Mouse (Mus musculus) lung, embryonic 14.5 days (tissue): ENCODE measurements around the gene Cpt1a. TPM values are rescaled to one million over a fixed set of nuclear protein-coding genes. Genes with fewer than 3 reads are reported as not detected.
A peak's percentile ranks its signal among the peaks of the same experiment; 100 is the strongest.

Source experiments
- ATAC-seq: fragments of 200-750 bp; cut with Nextera tagmentation; 2 replicates; pipeline ENCODE4 v1.8.0; 2017; ENCODE audit warnings: mild to moderate bottlenecking, moderate TSS enrichment, moderate library complexity; ENCODE audit not compliant: insufficient read depth
- DNase-seq: peaks from one replicate; pipeline ENCODE4 v3.0.0-alpha.2; 2015
- H3K27ac ChIP-seq: fragments of 300-500 bp; sonication (generic); 2 replicates; pipeline ENCODE4 v1.5.1; 2014; ENCODE audit warnings: low read depth, mild to moderate bottlenecking, moderate library complexity
- H3K27me3 ChIP-seq: fragments of 300-500 bp; sonication (generic); 2 replicates; pipeline ENCODE4 v1.6.1; 2014; ENCODE audit warnings: low read length, control low read depth; ENCODE audit not compliant: insufficient read depth
- H3K36me3 ChIP-seq: fragments of 300-500 bp; sonication (generic); 2 replicates; pipeline ENCODE4 v1.6.1; 2014; ENCODE audit warnings: control low read depth; ENCODE audit not compliant: insufficient read depth
- H3K4me1 ChIP-seq: fragments of 300-500 bp; sonication (generic); 2 replicates; pipeline ENCODE4 v1.6.1; 2014; ENCODE audit warnings: antibody characterized with exemption, control low read depth; ENCODE audit not compliant: insufficient read depth
- H3K4me2 ChIP-seq: fragments of 300-500 bp; sonication (generic); 2 replicates; pipeline ENCODE4 v1.6.1; 2014; ENCODE audit warnings: mild to moderate bottlenecking
- H3K4me3 ChIP-seq: fragments of 300-500 bp; sonication (generic); 2 replicates; pipeline ENCODE4 v1.5.1; 2014; ENCODE audit warnings: low read depth, low read length
- H3K9ac ChIP-seq: fragments of 300-500 bp; sonication (generic); 2 replicates; pipeline ENCODE4 v1.6.1; 2014
- H3K9me3 ChIP-seq: fragments of 300-500 bp; sonication (generic); 2 replicates; pipeline ENCODE4 v1.6.1; 2016; ENCODE audit warnings: low read depth, low read length, control low read depth
- CTCF ChIP-seq: IDR thresholded peaks from 2 replicates; pipeline ENCODE4 v1.5.1; 2016; ENCODE audit warnings: antibody characterized with exemption, low read depth
- WGBS: fragments of 180-500 bp; shearing (Covaris S2); extraction: QIAGEN DNeasy Blood & Tissue Kit; methylation state at CpG from one replicate; pipeline ENCODE4 v1.1.7; 2014; 5-methylcytosine and 5-hydroxymethylcytosine counted together
- polyA plus RNA-seq: library from polyadenylated mRNA; unstranded; fragments of >200 nt; fragmentation: Nextera tagmentation; extraction: Ambion mirVana; gene quantifications from 2 replicates; pipeline ENCODE4 v1.2.1, GENCODE M21; 2014

The Cpt1a gene
- polyA plus RNA-seq, 1 experiment from 2014 or later: 18.9 TPM

- no peaks in the 10 kb centered on the region for H3K9me3 ChIP-seq
- TF ChIP-seq CTCF: no peak
- H3K27me3 ChIP-seq: no peaks in the 10 kb centered on the region
- no peak for DNase-seq
- 50% methylated on average over 1 of the region's 1 CpGs for WGBS
- no peak overlapping the region for H3K4me2 ChIP-seq
- no peak overlapping the region for H3K4me3 ChIP-seq
- H3K36me3 ChIP-seq: no peaks in the 10 kb centered on the region
- no peak for ATAC-seq
- no peaks in the 10 kb centered on the region for H3K4me1 ChIP-seq
- no peak overlapping the region for H3K9ac ChIP-seq
- no peak overlapping the region for H3K27ac ChIP-seq
These were observed 83.6 kb downstream of the Cpt1a start for GRCm38 (mm10) chr19:3405531-3406281.

- 1% methylated on average over 37 of the region's 37 CpGs for WGBS
These were observed 92.2 kb downstream of the Cpt1a start, which contains the start of gene Gal for GRCm38 (mm10) chr19:3414268-3414733. Gal (minus strand) TSS chr19:3414544.

DNA sequence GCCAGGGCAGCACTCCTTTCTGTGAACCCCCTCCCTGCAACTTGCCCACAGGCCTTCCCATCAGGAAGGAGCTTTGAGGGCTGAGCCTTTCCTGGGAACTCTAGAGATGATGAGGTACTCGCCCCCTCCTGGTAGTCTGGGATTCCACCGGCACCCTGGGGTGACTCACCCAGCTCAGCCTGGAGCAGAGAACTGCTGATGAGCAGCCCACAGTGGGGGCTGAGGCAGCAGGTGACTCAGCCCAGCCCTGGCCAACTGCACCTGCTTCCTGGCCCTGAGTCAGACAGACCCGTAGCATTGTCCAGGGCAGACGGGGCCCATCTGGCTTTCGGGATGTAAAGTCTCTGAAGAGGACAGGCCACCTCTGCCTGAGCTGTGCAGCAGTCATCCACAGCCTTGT lies 97.1 kb downstream of the Cpt1a start:
- WGBS: 46% methylated on average over 5 of the region's 5 CpGs
- TF ChIP-seq CTCF: no peak
- no peak overlapping the region for H3K4me3 ChIP-seq
- no peak for DNase-seq
- H3K4me2 ChIP-seq: no peak overlapping the region
- H3K27me3 ChIP-seq: peaks cover 4% of the 10 kb centered on the region; the same call in 1 of the 2 replicates
- no peaks in the 10 kb centered on the region for H3K9me3 ChIP-seq
- H3K4me1 ChIP-seq: no peaks in the 10 kb centered on the region
- no peaks in the 10 kb centered on the region for H3K36me3 ChIP-seq
- no peak overlapping the region for H3K9ac ChIP-seq
- no peak overlapping the region for H3K27ac ChIP-seq
- no peak for ATAC-seq

More at GRCm38 (mm10) chr19:3414268-3414733, 92.2 kb downstream of the Cpt1a start, which contains the start of gene Gal:
- peak; percentile 38; the same call in 1 of the 2 replicates for ATAC-seq
- H3K9me3 ChIP-seq: no peaks in the 10 kb centered on the region
- peaks cover 20% of the 10 kb centered on the region for H3K27me3 ChIP-seq
- H3K36me3 ChIP-seq: no peaks in the 10 kb centered on the region
- H3K9ac ChIP-seq: no peak within 1 kb of the TSS
- DNase-seq: peak; percentile 23
- peak within 1 kb of the TSS; percentile 58 for H3K4me2 ChIP-seq
- TF ChIP-seq CTCF: no peak
- peak within 1 kb of the TSS; percentile 29 for H3K4me3 ChIP-seq
- H3K4me1 ChIP-seq: no peaks in the 10 kb centered on the region
- H3K27ac ChIP-seq: no peak within 1 kb of the TSS

GRCm38 (mm10) chr19:3422488-3422887 lies 100.4 kb downstream of the Cpt1a start:
- Histone ChIP-seq H3K9ac (no peak overlapping the region), H3K9me3 (no peaks in the 10 kb centered on the region), H3K4me2 (no peak overlapping the region), H3K27ac (no peak overlapping the region), H3K36me3 (no peaks in the 10 kb centered on the region), H3K4me1 (no peaks in the 10 kb centered on the region), H3K27me3 (no peaks in the 10 kb centered on the region), H3K4me3 (no peak overlapping the region)
- no peak for TF ChIP-seq CTCF
- no peak for DNase-seq
- no peak for ATAC-seq
- WGBS: 65% methylated on average over 6 of the region's 6 CpGs

DNA sequence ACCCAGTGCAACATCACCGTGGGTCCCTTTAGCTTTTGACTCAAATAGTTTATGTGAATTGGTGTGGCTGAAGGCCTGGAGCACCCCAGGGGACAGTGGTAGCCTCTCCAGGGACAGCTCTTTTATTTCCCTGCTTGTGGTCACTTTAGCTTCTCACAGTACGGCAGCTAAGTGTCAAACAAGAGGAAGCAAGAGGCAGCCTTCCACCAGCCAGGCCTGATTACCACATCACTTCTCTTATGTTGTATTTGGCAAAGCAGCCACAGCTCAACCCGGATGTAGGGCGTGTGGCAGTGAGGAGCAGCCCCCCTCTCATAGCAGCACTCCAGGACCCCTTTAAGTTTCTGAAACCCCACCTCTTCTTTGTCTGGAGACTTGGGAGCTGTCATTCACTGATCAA lies 100.8 kb downstream of the Cpt1a start:
- 28% methylated on average over 4 of the region's 4 CpGs for WGBS

DNA sequence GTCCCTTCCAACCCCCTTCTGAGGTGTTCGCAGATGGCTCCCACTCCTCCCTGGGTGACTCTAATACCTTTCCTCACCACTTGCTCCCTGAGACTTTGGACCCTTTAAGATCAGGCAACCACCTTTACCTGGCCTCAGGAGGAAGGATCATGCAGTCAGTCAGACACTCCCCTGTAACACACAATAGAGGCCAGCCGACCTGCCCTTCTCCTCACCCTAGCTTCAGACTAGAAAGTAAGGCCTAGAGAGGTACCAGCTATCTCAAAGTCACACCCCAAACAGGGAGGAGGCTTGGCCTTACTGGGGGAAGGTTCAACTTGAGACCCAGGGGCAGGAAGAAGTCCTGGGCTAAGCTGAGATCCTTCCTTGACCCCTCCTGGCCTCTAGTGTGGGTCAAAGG lies 102.1 kb downstream of the Cpt1a start:
- Histone ChIP-seq H3K4me1 (no peaks in the 10 kb centered on the region), H3K27ac (no peak overlapping the region), H3K36me3 (no peaks in the 10 kb centered on the region), H3K27me3 (no peaks in the 10 kb centered on the region), H3K4me3 (no peak overlapping the region), H3K9ac (no peak overlapping the region), H3K4me2 (no peak overlapping the region), H3K9me3 (no peaks in the 10 kb centered on the region)
- DNase-seq (no peak), ATAC-seq (no peak)
- 39% methylated on average over 2 of the region's 2 CpGs for WGBS
- no peak for TF ChIP-seq CTCF

More for the DNA sequence above, 100.8 kb downstream of the Cpt1a start:
- no peak overlapping the region for H3K4me3 ChIP-seq
- no peak overlapping the region for H3K4me2 ChIP-seq
- peak; percentile 27 for DNase-seq
- no peak overlapping the region for H3K27ac ChIP-seq
- no peak overlapping the region for H3K9ac ChIP-seq
- H3K9me3 ChIP-seq: no peaks in the 10 kb centered on the region
- no peaks in the 10 kb centered on the region for H3K27me3 ChIP-seq
- H3K36me3 ChIP-seq: no peaks in the 10 kb centered on the region
- H3K4me1 ChIP-seq: no peaks in the 10 kb centered on the region
- TF ChIP-seq CTCF: no peak
- ATAC-seq: no peak

DNA sequence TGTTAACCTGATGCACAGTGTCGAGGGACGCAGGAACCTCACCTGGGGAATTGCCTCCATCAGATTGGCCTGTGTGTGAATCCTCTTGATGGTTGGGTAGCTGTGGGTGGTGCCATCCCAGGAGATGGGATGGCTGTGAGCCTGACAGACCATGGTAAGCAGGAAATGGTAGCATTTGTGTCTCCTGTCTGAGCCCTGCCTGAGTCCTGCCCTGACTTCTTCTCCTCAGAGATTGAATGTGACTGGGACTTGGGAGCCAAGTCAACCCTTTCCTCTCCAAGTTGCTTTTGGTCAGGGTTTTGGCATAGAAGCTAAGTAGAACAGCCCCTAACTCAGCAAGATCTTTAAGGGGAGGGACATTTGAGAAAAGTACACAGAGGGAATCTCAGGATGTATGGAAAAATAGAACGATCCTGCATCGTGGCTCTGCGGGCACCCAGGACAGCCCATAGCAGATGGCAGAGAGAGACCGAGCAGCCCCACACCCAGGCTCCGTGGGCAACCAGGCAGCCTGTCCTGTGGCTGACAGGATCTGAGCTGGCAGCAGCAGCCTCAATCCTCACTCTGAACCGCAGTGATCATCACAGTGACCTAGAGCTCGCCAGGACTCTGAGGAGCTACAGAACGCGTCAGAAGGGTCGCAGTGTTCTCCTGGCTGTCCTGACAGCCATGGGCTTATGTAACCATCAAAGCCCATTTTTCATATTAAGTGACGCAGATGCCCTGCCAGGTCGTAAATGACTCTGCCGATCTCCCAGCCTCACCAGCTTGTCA lies 106.1 kb downstream of the Cpt1a start:
- Histone ChIP-seq H3K27ac (no peak overlapping the region), H3K9ac (no peak overlapping the region), H3K4me1 (no peaks in the 10 kb centered on the region), H3K36me3 (no peaks in the 10 kb centered on the region), H3K4me3 (no peak overlapping the region), H3K9me3 (no peaks in the 10 kb centered on the region), H3K27me3 (no peaks in the 10 kb centered on the region), H3K4me2 (no peak overlapping the region)
- ATAC-seq (no peak), DNase-seq (no peak)
- no peak for TF ChIP-seq CTCF
- WGBS: 66% methylated on average over 15 of the region's 15 CpGs
